Mouse (Mus musculus) limb, embryonic 14.5 days (tissue): ENCODE results near the gene Col4a5. TPM values are rescaled to one million over a fixed set of nuclear protein-coding genes. Genes with fewer than 3 reads are reported as not detected.
A peak's percentile ranks its signal among the peaks of the same experiment; 100 is the strongest.

Experiments used
- ATAC-seq: fragments of 200-750 bp; cut with Nextera tagmentation; 2 replicates; pipeline ENCODE4 v1.8.0; 2017; ENCODE audit warnings: low read depth, moderate number of reproducible peaks, moderate TSS enrichment; ENCODE audit not compliant: low FRiP score
- DNase-seq: peaks from one replicate; pipeline ENCODE4 v3.0.0-alpha.2; 2015; ENCODE audit warnings: low spot score
- H3K27ac ChIP-seq: fragments of 300-500 bp; sonication (generic); replicated peaks from 2 replicates; pipeline ENCODE4 v1.5.1; 2014; ENCODE audit warnings: low read depth, mild to moderate bottlenecking, low read length, moderate library complexity, mixed read lengths
- H3K27me3 ChIP-seq: fragments of 300-500 bp; sonication (generic); 2 replicates; pipeline ENCODE4 v1.6.1; 2014; ENCODE audit warnings: low read length, mixed read lengths; ENCODE audit not compliant: control insufficient read depth, insufficient read depth
- H3K36me3 ChIP-seq: fragments of 300-500 bp; sonication (generic); 2 replicates; pipeline ENCODE4 v1.6.1; 2014; ENCODE audit warnings: mild to moderate bottlenecking, low read length, moderate library complexity, mixed read lengths; ENCODE audit not compliant: control insufficient read depth, insufficient read depth
- H3K4me1 ChIP-seq: fragments of 300-500 bp; sonication (generic); 2 replicates; pipeline ENCODE4 v1.6.1; 2014; ENCODE audit warnings: antibody characterized with exemption, low read length, mixed read lengths; ENCODE audit not compliant: control insufficient read depth, insufficient read depth
- H3K4me2 ChIP-seq: fragments of 300-500 bp; sonication (generic); replicated peaks from 2 replicates; pipeline ENCODE4 v1.6.1; 2014; ENCODE audit warnings: low read depth, mild to moderate bottlenecking, low read length, moderate library complexity; ENCODE audit not compliant: severe bottlenecking
- H3K4me3 ChIP-seq: fragments of 300-500 bp; sonication (generic); replicated peaks from 2 replicates; pipeline ENCODE4 v1.5.1; 2014; ENCODE audit warnings: low read length
- H3K9ac ChIP-seq: fragments of 300-500 bp; sonication (generic); 2 replicates; pipeline ENCODE4 v1.6.1; 2014; ENCODE audit warnings: mild to moderate bottlenecking, low read depth, low read length, moderate library complexity; ENCODE audit not compliant: severe bottlenecking
- H3K9me3 ChIP-seq: fragments of 300-500 bp; sonication (generic); 2 replicates; pipeline ENCODE4 v1.6.1; 2016; ENCODE audit warnings: low read length; ENCODE audit not compliant: control insufficient read depth
- POLR2A ChIP-seq: fragments of 200-500 bp; IDR thresholded peaks from 2 replicates; pipeline ENCODE4 v1.8.0; 2012; ENCODE audit warnings: inconsistent platforms, mild to moderate bottlenecking, moderate library complexity, borderline replicate concordance; ENCODE audit not compliant: insufficient read depth, insufficient read length; ENCODE audit errors: extremely low read depth
- WGBS: fragments of 180-500 bp; shearing (Covaris S2); extraction: QIAGEN DNeasy Blood & Tissue Kit; methylation state at CpG from one replicate; pipeline ENCODE4 v1.1.7; 2014; 5-methylcytosine and 5-hydroxymethylcytosine counted together
- polyA plus RNA-seq, 2 experiments: library from polyadenylated mRNA; depleted of rRNA in 1 of 2; stranded (reverse) in 1 of 2; unstranded in 1 of 2; fragments of >200 nt; fragmentation: Nextera tagmentation in 1 of 2; extraction: Ambion mirVana in 1 of 2; gene quantifications; 2 replicates each; pipeline versions ENCODE4 v1.2.1 to v1.2.3; 2012 to 2014

Gene Col4a5
- polyA plus RNA-seq, 2 experiments, result 14.0 to 14.2 TPM

DNA sequence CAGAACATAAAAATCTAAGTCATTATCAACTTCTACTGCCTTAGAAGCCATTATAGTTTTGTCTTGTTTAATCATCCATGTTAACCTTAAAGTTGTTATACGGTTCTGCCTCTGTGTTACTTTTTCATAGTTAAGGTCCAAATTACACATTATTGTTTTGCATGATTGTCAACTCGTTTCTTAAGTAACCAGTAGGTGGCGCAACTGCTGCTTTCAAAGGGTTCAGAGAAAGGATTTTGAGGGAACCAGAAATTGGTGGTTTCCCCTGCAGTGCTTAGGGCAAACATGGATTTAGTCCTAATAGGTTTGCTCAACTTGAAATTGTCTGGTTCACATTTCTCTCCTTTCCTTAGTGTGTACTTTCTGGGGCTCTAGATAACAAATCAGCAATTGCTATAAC lies 115.1 kb downstream of the Col4a5 start:
- Histone ChIP-seq H3K36me3 (no peaks in the 10 kb centered on the region), H3K27ac (no peak overlapping the region), H3K27me3 (no peaks in the 10 kb centered on the region), H3K4me3 (no peak overlapping the region), H3K4me1 (no peaks in the 10 kb centered on the region), H3K9me3 (no peaks in the 10 kb centered on the region), H3K4me2 (no peak overlapping the region), H3K9ac (no peak overlapping the region)
- no peak for ATAC-seq
- 29% methylated on average over 3 of the region's 3 CpGs for WGBS
- TF ChIP-seq POLR2A, result no peak
- DNase-seq, result peak; percentile 5

DNA sequence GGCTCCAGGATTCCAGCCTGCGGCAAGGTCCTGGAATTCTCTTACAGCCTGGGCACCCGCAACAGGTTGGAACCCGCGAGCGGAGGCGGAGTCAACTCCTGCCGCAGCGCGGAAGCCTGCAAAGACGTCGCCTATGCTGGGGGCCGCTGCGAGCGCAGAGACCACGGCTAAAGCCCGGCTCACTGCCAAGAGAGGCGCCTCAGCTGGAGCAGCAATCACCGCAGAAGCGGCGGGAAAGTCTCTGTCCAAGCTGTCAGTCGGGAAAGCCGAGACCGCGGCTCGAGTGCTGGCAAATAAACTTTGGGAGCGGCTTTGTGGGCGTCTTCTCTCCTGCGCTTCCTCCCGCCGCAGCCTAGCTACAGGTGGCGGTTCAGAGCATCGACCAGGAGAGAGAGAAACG lies 246.5 kb downstream of the Col4a5 start:
- Histone ChIP-seq H3K9ac (no peak overlapping the region), H3K27me3 (peaks cover 74% of the 10 kb centered on the region), H3K4me2 (peak overlapping the region; percentile 51), H3K9me3 (no peaks in the 10 kb centered on the region), H3K4me3 (peak overlapping the region; percentile 36), H3K4me1 (no peaks in the 10 kb centered on the region), H3K36me3 (no peaks in the 10 kb centered on the region), H3K27ac (no peak overlapping the region)
- TF ChIP-seq POLR2A, result no peak
- 19% methylated on average over 30 of the region's 33 CpGs for WGBS
- ATAC-seq, result no peak
- peak; percentile 6 for DNase-seq

DNA sequence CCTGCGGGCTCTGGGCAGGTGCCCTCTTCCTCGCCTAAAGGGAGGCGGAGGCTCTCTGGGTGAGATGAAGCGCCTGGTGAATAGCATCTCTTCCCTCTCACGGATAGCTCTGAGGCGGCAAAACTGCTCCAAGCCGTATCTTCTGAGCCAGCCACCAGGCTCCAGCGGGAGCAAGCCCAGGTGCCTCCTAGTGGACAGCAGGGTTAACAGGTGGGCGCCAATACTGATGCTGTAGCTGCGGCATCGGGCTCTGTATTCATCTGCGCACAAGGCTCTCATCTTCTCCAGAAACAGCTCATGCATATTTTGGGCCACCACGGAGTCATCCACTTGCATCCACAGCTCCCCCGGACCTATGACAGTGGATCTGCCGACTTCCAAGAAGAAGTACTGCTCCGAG lies 248.8 kb downstream of the Col4a5 start:
- no peaks in the 10 kb centered on the region for H3K36me3 ChIP-seq
- DNase-seq (no peak), ATAC-seq (no peak)
- no peak for TF ChIP-seq POLR2A
- no peak overlapping the region for H3K9ac ChIP-seq
- H3K4me2 ChIP-seq, result peak overlapping the region; percentile 50
- H3K4me1 ChIP-seq, result no peaks in the 10 kb centered on the region
- no peaks in the 10 kb centered on the region for H3K9me3 ChIP-seq
- no peak overlapping the region for H3K27ac ChIP-seq
- peaks cover 85% of the 10 kb centered on the region for H3K27me3 ChIP-seq
- 25% methylated on average over 15 of the region's 16 CpGs for WGBS
- peak overlapping the region; percentile 39 for H3K4me3 ChIP-seq

DNA sequence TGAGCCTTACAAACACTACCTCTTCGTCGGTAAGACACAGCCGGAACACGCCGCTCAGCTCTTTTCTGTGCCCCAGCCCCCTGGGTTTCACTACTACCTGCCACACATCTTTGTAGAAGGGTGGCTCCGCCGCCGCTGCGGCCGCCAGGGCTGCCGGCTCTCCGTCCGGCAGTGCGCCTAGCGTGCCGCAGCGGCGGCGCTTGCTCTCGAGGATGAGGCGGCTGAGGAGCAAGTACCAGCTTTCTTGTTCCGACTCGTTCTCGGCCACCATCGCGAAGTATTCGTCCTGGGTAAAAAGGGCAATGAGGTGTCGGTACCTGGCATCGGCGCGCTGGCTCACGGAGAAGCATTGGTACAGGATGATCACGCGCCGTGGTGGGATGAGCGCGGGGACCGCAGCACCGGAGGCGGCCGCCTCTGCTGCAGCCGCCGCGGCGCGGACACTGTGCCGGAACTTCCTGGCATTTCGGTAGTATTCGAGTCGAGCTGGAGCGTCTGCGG lies 249.3 kb downstream of the Col4a5 start:
- H3K36me3 ChIP-seq, result no peaks in the 10 kb centered on the region
- H3K9me3 ChIP-seq, result no peaks in the 10 kb centered on the region
- H3K9ac ChIP-seq, result no peak overlapping the region
- H3K4me3 ChIP-seq, result peak overlapping the region; percentile 39
- peaks cover 82% of the 10 kb centered on the region for H3K27me3 ChIP-seq
- H3K27ac ChIP-seq, result no peak overlapping the region
- no peak for TF ChIP-seq POLR2A
- no peaks in the 10 kb centered on the region for H3K4me1 ChIP-seq
- peak overlapping the region; percentile 50 for H3K4me2 ChIP-seq
- DNase-seq, result no peak
- WGBS, result 30% methylated on average over 46 of the region's 52 CpGs
- ATAC-seq, result no peak

DNA sequence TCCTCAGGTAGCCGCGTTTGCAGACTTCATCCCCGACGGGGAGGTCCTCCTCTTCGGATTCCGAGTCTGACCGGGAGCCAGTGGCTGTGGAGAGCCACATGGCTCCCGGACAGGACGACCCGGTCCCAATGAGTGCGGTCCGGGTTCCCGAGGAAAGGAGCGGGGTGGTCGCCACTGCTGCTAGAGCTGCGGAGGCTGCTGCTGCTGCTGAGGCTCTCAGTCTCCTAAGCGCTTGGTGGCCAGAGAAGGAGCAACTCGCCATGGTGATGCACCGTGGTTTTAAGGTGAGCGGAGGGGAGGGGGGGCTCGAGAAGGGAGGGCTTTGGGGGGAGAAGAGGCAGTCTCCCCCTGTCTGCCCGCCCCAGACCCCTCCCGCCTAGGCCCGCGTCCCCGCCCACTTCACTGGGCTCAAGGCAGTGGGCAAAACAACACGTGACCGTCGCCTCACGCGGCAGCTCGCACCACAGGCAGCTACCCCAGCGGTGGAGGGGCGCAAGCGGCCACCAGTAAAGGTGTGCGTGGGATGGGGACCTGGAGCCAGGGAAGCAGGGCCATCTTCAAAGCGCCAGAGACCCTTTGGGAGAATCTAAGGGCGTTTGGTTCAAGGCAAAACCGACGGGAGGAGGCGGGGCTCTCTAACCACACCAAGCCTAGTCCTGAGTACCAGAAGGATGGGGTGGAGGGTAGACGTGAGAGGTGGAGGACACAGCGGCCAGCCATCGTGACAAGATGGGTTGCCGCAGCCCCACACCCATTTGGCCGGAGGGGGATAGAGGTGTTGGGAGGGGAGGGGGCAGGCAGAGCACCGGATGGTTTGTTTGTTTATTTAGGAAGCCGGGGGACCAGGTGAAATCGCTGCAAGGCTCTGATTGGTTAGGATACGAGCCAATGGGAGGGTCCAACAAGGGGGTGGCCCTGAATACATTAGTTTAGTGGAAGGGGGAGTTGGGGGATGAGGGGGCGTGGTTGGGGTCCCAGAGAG lies 250.0 kb downstream of the Col4a5 start, which contains the start of gene Irs4:
Gene Irs4, minus strand, starts transcription at position 327 of the 982 bp plus-strand sequence.
- Histone ChIP-seq H3K4me2 (peak within 1 kb of the TSS; percentile 50), H3K27ac (no peak within 1 kb of the TSS), H3K9ac (no peak within 1 kb of the TSS), H3K9me3 (no peaks in the 10 kb centered on the region), H3K4me3 (peak within 1 kb of the TSS; percentile 39), H3K27me3 (peaks cover 75% of the 10 kb centered on the region), H3K36me3 (no peaks in the 10 kb centered on the region), H3K4me1 (no peaks in the 10 kb centered on the region)
- ATAC-seq, result no peak
- TF ChIP-seq POLR2A, result no peak
- DNase-seq, result no peak
- WGBS, result 14% methylated on average over 37 of the region's 51 CpGs
